Mouse (Mus musculus) heart, postnatal 0 days (tissue): Measurements from ENCODE around the gene Defb6. TPM values are rescaled to one million over a fixed set of nuclear protein-coding genes. Genes with fewer than 3 reads are reported as not detected.

Experiments used
- ATAC-seq: fragments of 200-750 bp; cut with Nextera tagmentation; 2 replicates; pipeline ENCODE4 v1.8.0; 2017; ENCODE audit warnings: low read depth, moderate number of reproducible peaks, moderate library complexity; ENCODE audit not compliant: insufficient read depth
- DNase-seq: peaks from one replicate; pipeline ENCODE4 v3.0.0-alpha.2; 2016; ENCODE audit warnings: low spot score
- H3K27ac ChIP-seq: fragments of 300-500 bp; sonication (generic); 2 replicates; pipeline ENCODE4 v1.5.1; 2014; ENCODE audit warnings: low read depth, mild to moderate bottlenecking
- H3K27me3 ChIP-seq: fragments of 300-500 bp; sonication (generic); 2 replicates; pipeline ENCODE4 v1.6.1; 2014; ENCODE audit warnings: low read length, mixed read lengths; ENCODE audit not compliant: control insufficient read depth, insufficient read depth
- H3K36me3 ChIP-seq: fragments of 300-500 bp; sonication (generic); replicated peaks from 2 replicates; pipeline ENCODE4 v1.6.1; 2014; ENCODE audit warnings: low read length, mixed read lengths; ENCODE audit not compliant: control insufficient read depth, insufficient read depth
- H3K4me1 ChIP-seq: fragments of 300-500 bp; sonication (generic); 2 replicates; pipeline ENCODE4 v1.6.1; 2014; ENCODE audit warnings: antibody characterized with exemption; ENCODE audit not compliant: control insufficient read depth, insufficient read depth
- H3K4me2 ChIP-seq: fragments of 300-500 bp; sonication (generic); 2 replicates; pipeline ENCODE4 v1.6.1; 2014; ENCODE audit warnings: low read depth, mild to moderate bottlenecking, low read length, moderate library complexity
- H3K4me3 ChIP-seq: fragments of 300-500 bp; sonication (generic); 2 replicates; pipeline ENCODE4 v1.5.1; 2014; ENCODE audit warnings: low read depth, low read length
- H3K9ac ChIP-seq: fragments of 300-500 bp; sonication (generic); replicated peaks from 2 replicates; pipeline ENCODE4 v1.6.1; 2014; ENCODE audit warnings: low read depth, low read length, mixed read lengths
- H3K9me3 ChIP-seq: fragments of 300-500 bp; sonication (generic); replicated peaks from 2 replicates; pipeline ENCODE4 v1.6.1; 2016; ENCODE audit warnings: low read length; ENCODE audit not compliant: control insufficient read depth
- CTCF ChIP-seq: IDR thresholded peaks from 2 replicates; pipeline ENCODE4 v1.5.1; 2016; ENCODE audit warnings: antibody characterized with exemption, control low read depth, low read depth
- EP300 ChIP-seq: IDR thresholded peaks from 2 replicates; pipeline ENCODE4 v1.6.1; 2016; ENCODE audit warnings: antibody characterized with exemption, low read depth
- WGBS: fragments of 180-500 bp; shearing (Covaris S2); extraction: QIAGEN DNeasy Blood & Tissue Kit; methylation state at CpG from one replicate; pipeline ENCODE4 v1.1.7; 2014; 5-methylcytosine and 5-hydroxymethylcytosine counted together
- polyA plus RNA-seq: library from polyadenylated mRNA; unstranded; fragments of >200 nt; fragmentation: Nextera tagmentation; extraction: Ambion mirVana; gene quantifications from 2 replicates; pipeline ENCODE4 v1.2.1, GENCODE M21; 2015
- total RNA-seq: library from RNA; depleted of rRNA; stranded (reverse); fragments of >200 nt; gene quantifications from 2 replicates; pipeline ENCODE4 v1.2.3, GENCODE M21; 2014; ENCODE audit warnings: low replicate concordance; rRNA removed

Defb6 gene
- not detected in 2 replicates for total RNA-seq
- polyA plus RNA-seq, result not detected in 2 replicates

- TF ChIP-seq EP300, result no peak
- TF ChIP-seq CTCF, result no peak
- H3K27ac ChIP-seq, result no peak within 1 kb of the TSS
- no peaks in the 10 kb centered on the region for H3K4me1 ChIP-seq
- no peaks in the 10 kb centered on the region for H3K27me3 ChIP-seq
- no peaks in the 10 kb centered on the region for H3K36me3 ChIP-seq
- ATAC-seq (no peak), DNase-seq (no peak)
- no peak within 1 kb of the TSS for H3K4me2 ChIP-seq
- H3K9ac ChIP-seq, result no peak within 1 kb of the TSS
- 38% methylated on average over 1 of the region's 1 CpGs for WGBS
- no peaks in the 10 kb centered on the region for H3K9me3 ChIP-seq
- H3K4me3 ChIP-seq, result no peak within 1 kb of the TSS
Observed at GRCm38 (mm10) chr8:19225161-19225560, at the start of gene Defb6. Gene Defb6, plus strand, starts transcription at chr8:19225478.

- Histone ChIP-seq H3K27me3 (no peaks in the 10 kb centered on the region), H3K27ac (no peak overlapping the region), H3K9ac (no peak overlapping the region), H3K4me3 (no peak overlapping the region), H3K4me1 (no peaks in the 10 kb centered on the region), H3K36me3 (no peaks in the 10 kb centered on the region), H3K9me3 (0 out of 2 replicates have a peak, but pooled peaks cover 7% of the 10 kb centered on the region), H3K4me2 (no peak overlapping the region)
- DNase-seq (no peak), ATAC-seq (no peak)
- WGBS, result 68% methylated on average over 1 of the region's 1 CpGs
- TF ChIP-seq CTCF (no peak), EP300 (no peak)
Observed at GRCm38 (mm10) chr8:19238101-19238500, 12.8 kb downstream of the Defb6 start.

GRCm38 (mm10) chr8:19239616-19240015, 14.3 kb downstream of the Defb6 start, which contains the start of gene Defb46:
Gene Defb46, plus strand, starts transcription at chr8:19239916.
- Histone ChIP-seq H3K9me3 (no peaks in the 10 kb centered on the region), H3K4me2 (no peak within 1 kb of the TSS), H3K4me3 (no peak within 1 kb of the TSS), H3K9ac (no peak within 1 kb of the TSS), H3K27ac (no peak within 1 kb of the TSS), H3K4me1 (no peaks in the 10 kb centered on the region), H3K36me3 (no peaks in the 10 kb centered on the region), H3K27me3 (no peaks in the 10 kb centered on the region)
- no peak for DNase-seq
- no peak for ATAC-seq
- WGBS, result 48% methylated on average over 2 of the region's 2 CpGs
- TF ChIP-seq EP300, result no peak
- TF ChIP-seq CTCF, result no peak

- Histone ChIP-seq H3K4me3 (no peak within 1 kb of the TSS), H3K27ac (no peak within 1 kb of the TSS), H3K36me3 (no peaks in the 10 kb centered on the region), H3K27me3 (no peaks in the 10 kb centered on the region), H3K4me2 (no peak within 1 kb of the TSS), H3K4me1 (no peaks in the 10 kb centered on the region), H3K9ac (no peak within 1 kb of the TSS), H3K9me3 (no peaks in the 10 kb centered on the region)
- 77% methylated on average over 5 of the region's 5 CpGs for WGBS
- no peak for ATAC-seq
- TF ChIP-seq EP300 (no peak), CTCF (no peak)
- DNase-seq, result no peak
Observed at GRCm38 (mm10) chr8:19247280-19247679, 22.0 kb downstream of the Defb6 start, which contains the start of gene Defb5. Gene Defb5, plus strand, starts transcription at chr8:19247580.

GRCm38 (mm10) chr8:19258136-19258535, 32.9 kb downstream of the Defb6 start:
- no peak overlapping the region for H3K27ac ChIP-seq
- no peak for DNase-seq
- H3K9ac ChIP-seq, result no peak overlapping the region
- no peaks in the 10 kb centered on the region for H3K4me1 ChIP-seq
- ATAC-seq, result no peak
- H3K4me3 ChIP-seq, result no peak overlapping the region
- H3K36me3 ChIP-seq, result no peaks in the 10 kb centered on the region
- no peak overlapping the region for H3K4me2 ChIP-seq
- H3K9me3 ChIP-seq, result no peaks in the 10 kb centered on the region
- no peaks in the 10 kb centered on the region for H3K27me3 ChIP-seq
- TF ChIP-seq EP300 (no peak), CTCF (no peak)

GRCm38 (mm10) chr8:19259667-19260066, 34.4 kb downstream of the Defb6 start:
- ATAC-seq (no peak), DNase-seq (no peak)
- no peaks in the 10 kb centered on the region for H3K36me3 ChIP-seq
- 43% methylated on average over 3 of the region's 3 CpGs for WGBS
- H3K27me3 ChIP-seq, result no peaks in the 10 kb centered on the region
- H3K27ac ChIP-seq, result no peak overlapping the region
- no peak overlapping the region for H3K9ac ChIP-seq
- TF ChIP-seq EP300, result no peak
- TF ChIP-seq CTCF, result no peak
- H3K9me3 ChIP-seq, result no peaks in the 10 kb centered on the region
- no peak overlapping the region for H3K4me3 ChIP-seq
- no peak overlapping the region for H3K4me2 ChIP-seq
- no peaks in the 10 kb centered on the region for H3K4me1 ChIP-seq

Other genes with a start within 250 kb of the Defb6 start
- not detected in 2 replicates for gene Defb40, start 247.2 kb upstream of the Defb6 start, total RNA-seq
- gene Defb40, start 247.2 kb upstream of the Defb6 start, polyA plus RNA-seq, result not detected in 2 replicates
- gene Defb37, start 234.4 kb upstream of the Defb6 start, total RNA-seq, result not detected in 2 replicates
- gene Defb37, start 234.4 kb upstream of the Defb6 start, polyA plus RNA-seq, result not detected in 2 replicates
- not detected in 2 replicates for gene Defb38, start 198.9 kb upstream of the Defb6 start, total RNA-seq
- not detected in 2 replicates for gene Defb38, start 198.9 kb upstream of the Defb6 start, polyA plus RNA-seq
- not detected in 2 replicates for gene Defb39, start 160.7 kb upstream of the Defb6 start, total RNA-seq
- not detected in 2 replicates for gene Defb39, start 160.7 kb upstream of the Defb6 start, polyA plus RNA-seq
- gene Defb12, start 110.6 kb upstream of the Defb6 start, total RNA-seq, result not detected in 2 replicates
- not detected in 2 replicates for gene Defb12, start 110.6 kb upstream of the Defb6 start, polyA plus RNA-seq
- gene Defb34, start 101.7 kb upstream of the Defb6 start, total RNA-seq, result not detected in 2 replicates
- not detected in 2 replicates for gene Defb34, start 101.7 kb upstream of the Defb6 start, polyA plus RNA-seq
- gene Gm45826, start 84.7 kb upstream of the Defb6 start, total RNA-seq, result not detected in 2 replicates
- not detected in 2 replicates for gene Gm45826, start 84.7 kb upstream of the Defb6 start, polyA plus RNA-seq
- gene Defb14, start 31.1 kb upstream of the Defb6 start, total RNA-seq, result not detected in 2 replicates
- gene Defb14, start 31.1 kb upstream of the Defb6 start, polyA plus RNA-seq, result not detected in 2 replicates
- not detected in 2 replicates for gene Defb4, start 26.8 kb upstream of the Defb6 start, total RNA-seq
- not detected in 2 replicates for gene Defb4, start 26.8 kb upstream of the Defb6 start, polyA plus RNA-seq
- gene Defb46, start 14.4 kb downstream of the Defb6 start, total RNA-seq, result not detected in 2 replicates
- not detected in 2 replicates for gene Defb46, start 14.4 kb downstream of the Defb6 start, polyA plus RNA-seq
- gene Defb5, start 22.1 kb downstream of the Defb6 start, total RNA-seq, result not detected in 2 replicates
- not detected in 2 replicates for gene Defb5, start 22.1 kb downstream of the Defb6 start, polyA plus RNA-seq
- not detected in 2 replicates for gene Defb3, start 67.9 kb downstream of the Defb6 start, total RNA-seq
- gene Defb3, start 67.9 kb downstream of the Defb6 start, polyA plus RNA-seq, result not detected in 2 replicates
- gene Defb8, start 222.1 kb downstream of the Defb6 start, total RNA-seq, result not detected in 2 replicates
- not detected in 2 replicates for gene Defb8, start 222.1 kb downstream of the Defb6 start, polyA plus RNA-seq